Mouse (Mus musculus): ENCODE measurements around the gene Fmo3.

Fmo3 gene

GRCm38 (mm10) chr1:162930631-162931030, 53.7 kb downstream of the Fmo3 start:
- DNase-seq, result no peak

GRCm38 (mm10) chr1:162929146-162929545, 55.2 kb downstream of the Fmo3 start:
- DNase-seq, result no peak

GRCm38 (mm10) chr1:162925121-162925520, 59.2 kb downstream of the Fmo3 start:
- DNase-seq, result no peak

GRCm38 (mm10) chr1:162916661-162917060, 67.7 kb downstream of the Fmo3 start:
- no peak for DNase-seq

- DNase-seq, result no peak
Measured at GRCm38 (mm10) chr1:162914932-162915556, 69.3 kb downstream of the Fmo3 start.

- no peak for DNase-seq
Measured at GRCm38 (mm10) chr1:162912085-162912484, 72.2 kb downstream of the Fmo3 start.

Data from right cerebral cortex, postnatal 25 days (tissue).